Mouse (Mus musculus) E14TG2a.4 (cell line): ENCODE results near the gene Clk2.

ENCODE experiments used
- CTCF ChIP-seq: conservative IDR thresholded peaks from 2 replicates; pipeline ENCODE4 v1.5.1; 2014; ENCODE audit warnings: low read length
- NANOG ChIP-seq: IDR thresholded peaks from 2 replicates; pipeline ENCODE4 v1.6.1; 2014; ENCODE audit warnings: borderline replicate concordance, low read length, mixed read lengths

- no peak for TF ChIP-seq CTCF
- no peak for TF ChIP-seq NANOG
Measured at GRCm38 (mm10) chr3:89145566-89145965, 19.0 kb upstream of the Clk2 start.
